Mouse (Mus musculus) liver, postnatal 0 days (tissue): ENCODE measurements at regions not wholly inside any gene's neighbourhood (a gene's known extent, or its start where the extent isn't known, plus 50 kb on each side); places are given as distances from the start of the nearest gene placed in this dataset.

ENCODE experiments used
- CTCF ChIP-seq: sonication (generic); IDR thresholded peaks from 2 replicates; pipeline ENCODE4 v1.5.1; 2016; ENCODE audit warnings: antibody characterized with exemption, low read depth
- EP300 ChIP-seq: IDR thresholded peaks from 2 replicates; pipeline ENCODE4 v1.6.1; 2016; ENCODE audit warnings: antibody characterized with exemption, low read depth, mild to moderate bottlenecking

GRCm38 (mm10) chrX:162332121-162332520 is 172.6 kb upstream of the Nhs start:
- no peak for TF ChIP-seq CTCF
- no peak for TF ChIP-seq EP300
